Mouse (Mus musculus) midbrain, embryonic 14.5 days (tissue): ENCODE measurements at regions not wholly inside any gene's neighbourhood (a gene's known extent, or its start where the extent isn't known, plus 50 kb on each side); places are given as distances from the start of the nearest gene placed in this dataset.

ENCODE experiments used
- ATAC-seq: fragments of 200-750 bp; cut with Nextera tagmentation; 2 replicates; pipeline ENCODE4 v1.8.0; 2017; ENCODE audit warnings: moderate number of reproducible peaks, moderate library complexity; ENCODE audit not compliant: low FRiP score, low TSS enrichment
- DNase-seq: peaks from one replicate; pipeline ENCODE4 v3.0.0-alpha.2; 2015
- H3K27ac ChIP-seq: fragments of 300-500 bp; sonication (generic); replicated peaks from 2 replicates; pipeline ENCODE4 v1.5.1; 2014; ENCODE audit warnings: mild to moderate bottlenecking, low read depth, low read length, moderate library complexity
- H3K27me3 ChIP-seq: fragments of 300-500 bp; sonication (generic); 2 replicates; pipeline ENCODE4 v1.6.1; 2014; ENCODE audit warnings: low read length, control low read depth, mixed read lengths; ENCODE audit not compliant: control insufficient read depth, insufficient read depth
- H3K36me3 ChIP-seq: fragments of 300-500 bp; sonication (generic); 2 replicates; pipeline ENCODE4 v1.6.1; 2014; ENCODE audit warnings: low read length, control low read depth; ENCODE audit not compliant: control insufficient read depth, insufficient read depth
- H3K4me1 ChIP-seq: fragments of 300-500 bp; sonication (generic); 2 replicates; pipeline ENCODE4 v1.6.1; 2014; ENCODE audit warnings: mild to moderate bottlenecking, antibody characterized with exemption, low read length, control low read depth; ENCODE audit not compliant: control insufficient read depth, insufficient read depth
- H3K4me2 ChIP-seq: fragments of 300-500 bp; sonication (generic); 2 replicates; pipeline ENCODE4 v1.6.1; 2014; ENCODE audit warnings: mild to moderate bottlenecking, low read length, moderate library complexity
- H3K4me3 ChIP-seq: fragments of 300-500 bp; sonication (generic); replicated peaks from 2 replicates; pipeline ENCODE4 v1.5.1; 2014; ENCODE audit warnings: low read depth, low read length
- H3K9ac ChIP-seq: fragments of 300-500 bp; sonication (generic); replicated peaks from 2 replicates; pipeline ENCODE4 v1.6.1; 2014; ENCODE audit warnings: mild to moderate bottlenecking, low read length, moderate library complexity
- H3K9me3 ChIP-seq: fragments of 300-500 bp; sonication (generic); 2 replicates; pipeline ENCODE4 v1.6.1; 2016; ENCODE audit warnings: low read length, control low read depth, mixed read lengths; ENCODE audit not compliant: control insufficient read depth
- WGBS: fragments of 180-500 bp; shearing (Covaris S2); extraction: QIAGEN DNeasy Blood & Tissue Kit; methylation state at CpG from one replicate; pipeline ENCODE4 v1.1.7; 2014; 5-methylcytosine and 5-hydroxymethylcytosine counted together

DNA sequence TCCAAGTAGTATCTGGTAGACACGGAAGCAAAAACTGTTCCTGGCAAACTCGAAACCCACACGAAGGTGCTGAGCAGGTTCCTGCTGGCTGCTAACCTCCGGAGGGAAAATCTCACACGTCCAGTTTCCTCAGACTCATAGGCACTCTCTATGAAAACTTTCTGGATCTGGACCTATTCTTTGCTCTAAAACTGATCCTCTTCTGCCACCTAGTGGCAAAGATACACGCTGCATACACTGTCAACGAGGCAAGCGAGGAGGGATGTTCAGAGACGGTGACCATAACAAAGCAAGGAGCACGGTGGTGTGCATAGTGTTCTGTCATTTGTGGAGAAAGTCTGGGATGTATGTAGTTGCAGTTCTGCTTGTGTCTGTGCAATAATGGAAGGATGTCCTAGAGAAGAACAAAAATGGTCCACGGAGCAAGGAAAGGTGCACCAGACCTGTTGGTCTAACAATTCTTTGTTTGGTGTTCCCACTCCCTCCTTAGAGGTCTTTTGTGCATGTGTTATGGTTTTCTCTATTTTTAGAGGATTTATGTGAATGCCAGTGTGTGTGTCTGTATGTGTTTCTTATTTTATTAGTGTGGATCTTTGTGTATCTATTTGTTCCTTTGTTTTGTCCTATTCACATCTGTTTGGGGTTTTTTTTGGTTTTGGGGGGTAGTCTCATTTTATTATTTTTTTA, 57.0 kb upstream of the Siglech start:
- H3K27ac ChIP-seq = no peak overlapping the region
- ATAC-seq (peak; percentile 90), DNase-seq (peak; percentile 96)
- H3K27me3 ChIP-seq = no peaks in the 10 kb centered on the region
- no peaks in the 10 kb centered on the region for H3K9me3 ChIP-seq
- 6% methylated on average over 11 of the region's 11 CpGs for WGBS
- H3K9ac ChIP-seq = no peak overlapping the region
- H3K4me1 ChIP-seq = no peaks in the 10 kb centered on the region
- H3K4me3 ChIP-seq = no peak overlapping the region
- H3K4me2 ChIP-seq = peak overlapping the region; percentile 40
- no peaks in the 10 kb centered on the region for H3K36me3 ChIP-seq
